Mouse (Mus musculus) neural tube, embryonic 13.5 days (tissue): ENCODE results near the gene Vegfb. TPM values are rescaled to one million over a fixed set of nuclear protein-coding genes. Genes with fewer than 3 reads are reported as not detected.

Experiments used
- ATAC-seq: fragments of 200-750 bp; cut with Nextera tagmentation; 2 replicates; pipeline ENCODE4 v1.8.0; 2017; ENCODE audit warnings: low read depth, mild to moderate bottlenecking, moderate TSS enrichment, moderate library complexity
- H3K27ac ChIP-seq: fragments of 300-500 bp; sonication (generic); replicated peaks from 2 replicates; pipeline ENCODE4 v1.5.1; 2015; ENCODE audit warnings: moderate library complexity, mild to moderate bottlenecking, inconsistent platforms
- H3K27me3 ChIP-seq: fragments of 300-500 bp; sonication (generic); 2 replicates; pipeline ENCODE4 v1.6.1; 2015; ENCODE audit warnings: mild to moderate bottlenecking, inconsistent platforms
- H3K36me3 ChIP-seq: fragments of 300-500 bp; sonication (generic); 2 replicates; pipeline ENCODE4 v1.6.1; 2015; ENCODE audit warnings: mild to moderate bottlenecking, inconsistent platforms
- H3K4me1 ChIP-seq: fragments of 300-500 bp; sonication (generic); replicated peaks from 2 replicates; pipeline ENCODE4 v1.6.1; 2015; ENCODE audit warnings: inconsistent platforms
- H3K4me2 ChIP-seq: fragments of 300-500 bp; sonication (generic); 2 replicates; pipeline ENCODE4 v1.6.1; 2015; ENCODE audit warnings: inconsistent platforms, mild to moderate bottlenecking, moderate library complexity
- H3K4me3 ChIP-seq: fragments of 300-500 bp; sonication (generic); 2 replicates; pipeline ENCODE4 v1.5.1; 2015; ENCODE audit warnings: mild to moderate bottlenecking, inconsistent platforms
- H3K9ac ChIP-seq: fragments of 300-500 bp; sonication (generic); 2 replicates; pipeline ENCODE4 v1.6.1; 2015; ENCODE audit warnings: moderate library complexity, mild to moderate bottlenecking, inconsistent platforms
- H3K9me3 ChIP-seq: fragments of 300-500 bp; sonication (generic); 2 replicates; pipeline ENCODE4 v1.6.1; 2016; ENCODE audit warnings: inconsistent platforms
- WGBS: fragments of 180-500 bp; shearing (Covaris S2); methylation state at CpG from one replicate; pipeline ENCODE4 v1.1.7; 2015; 5-methylcytosine and 5-hydroxymethylcytosine counted together
- polyA plus RNA-seq: library from polyadenylated mRNA; unstranded; fragments of >200 nt; fragmentation: Nextera tagmentation; extraction: Ambion mirVana; gene quantifications from 2 replicates; pipeline ENCODE4 v1.2.1, GENCODE M21; 2015

Gene Vegfb
- polyA plus RNA-seq, 1 experiment from 2014 or later: 39.3 TPM

DNA sequence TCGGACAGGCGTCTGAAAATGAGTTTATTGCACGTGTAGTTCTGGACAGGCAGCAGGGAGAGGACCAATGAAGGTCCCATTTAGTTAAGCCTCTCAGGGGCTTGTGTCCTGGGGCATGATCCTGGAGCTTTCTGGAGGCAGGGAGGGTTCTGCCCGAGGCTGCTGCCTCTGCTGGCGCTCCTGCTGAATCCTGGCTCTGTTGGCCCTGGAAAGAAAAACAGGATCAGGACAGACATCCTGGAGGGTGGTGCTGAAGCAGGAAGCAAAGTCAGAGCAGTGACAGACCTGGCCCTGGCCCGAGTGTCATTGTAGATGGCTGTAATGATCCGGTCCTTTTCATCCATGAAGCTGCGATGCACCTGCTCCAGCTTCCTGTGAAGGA is 444 bp upstream of the Vegfb start:
- 4% methylated on average over 8 of the region's 8 CpGs for WGBS
- no peak for ATAC-seq

DNA sequence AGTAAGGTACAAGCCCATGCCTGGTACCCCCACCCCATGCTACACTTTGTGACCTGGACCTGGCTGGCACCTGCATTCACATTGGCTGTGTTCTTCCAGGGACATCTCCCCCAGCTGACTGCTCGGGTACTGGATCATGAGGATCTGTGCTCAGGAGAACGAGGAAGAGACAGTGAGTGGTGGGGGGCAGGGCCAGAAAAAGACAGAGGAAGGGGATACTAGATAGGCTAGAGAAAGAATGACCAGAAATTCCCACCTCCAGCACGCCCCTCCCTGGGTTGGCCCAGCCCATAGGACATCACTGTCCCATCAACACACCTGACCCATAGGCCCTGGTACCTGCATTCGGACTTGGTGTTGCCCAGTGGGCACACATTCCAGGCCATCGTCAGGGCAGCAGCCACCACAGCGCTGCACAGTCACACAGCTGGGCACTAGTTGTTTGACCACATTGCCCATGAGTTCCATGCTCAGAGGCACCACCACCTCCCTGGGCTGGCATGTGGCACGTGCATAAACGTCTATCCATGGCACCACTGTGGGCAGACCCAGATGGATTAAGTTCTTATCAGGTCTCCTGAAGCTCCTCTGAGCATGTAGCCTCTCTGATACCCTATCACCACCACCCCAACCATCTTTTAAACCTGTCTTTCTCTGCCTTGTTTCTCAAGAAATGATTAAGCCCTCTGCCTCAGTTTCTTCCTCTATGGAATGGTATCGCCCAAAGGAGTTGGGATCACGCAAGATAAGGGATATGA is 1.3 kb downstream of the Vegfb start:
- no peaks in the 10 kb centered on the region for H3K27me3 ChIP-seq
- H3K4me2 ChIP-seq: peak overlapping the region; percentile 87
- peaks cover 25% of the 10 kb centered on the region for H3K4me1 ChIP-seq
- H3K27ac ChIP-seq: 0 out of 2 replicates have a peak overlapping the region, but pooled peaks have one; percentile 84
- 75% methylated on average over 10 of the region's 10 CpGs for WGBS
- no peaks in the 10 kb centered on the region for H3K9me3 ChIP-seq
- peak overlapping the region; percentile 93 for H3K9ac ChIP-seq
- H3K4me3 ChIP-seq: peak overlapping the region; percentile 78
- no peak for ATAC-seq
- peaks cover 31% of the 10 kb centered on the region for H3K36me3 ChIP-seq

More for the DNA sequence above, 444 bp upstream of the Vegfb start:
- peaks cover 32% of the 10 kb centered on the region for H3K4me1 ChIP-seq
- peaks cover 21% of the 10 kb centered on the region for H3K36me3 ChIP-seq
- no peaks in the 10 kb centered on the region for H3K9me3 ChIP-seq
- peak overlapping the region; percentile 84 for H3K27ac ChIP-seq
- H3K27me3 ChIP-seq: no peaks in the 10 kb centered on the region
- peak overlapping the region; percentile 87 for H3K4me2 ChIP-seq
- H3K9ac ChIP-seq: peak overlapping the region; percentile 93
- H3K4me3 ChIP-seq: peak overlapping the region; percentile 78

DNA sequence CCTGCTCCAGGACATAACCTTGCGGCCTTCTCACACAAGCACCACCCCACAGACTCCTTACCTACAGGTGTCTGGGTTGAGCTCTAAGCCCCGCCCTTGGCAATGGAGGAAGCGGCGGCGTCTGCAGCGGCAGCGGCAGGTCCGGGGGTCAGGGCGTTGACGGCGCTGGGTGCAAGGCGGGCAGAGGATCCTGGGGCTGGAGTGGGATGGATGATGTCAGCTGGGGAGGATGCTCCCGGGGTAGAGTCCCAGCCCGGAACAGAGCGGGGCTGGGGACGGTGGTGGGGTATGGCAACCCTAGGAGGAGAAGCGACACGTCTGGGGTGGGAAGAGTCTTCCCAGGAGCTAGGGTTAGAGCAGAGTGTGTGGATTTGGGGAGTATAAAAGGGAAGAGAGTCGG is 2.2 kb downstream of the Vegfb start:
- H3K9me3 ChIP-seq: no peaks in the 10 kb centered on the region
- ATAC-seq: no peak
- peaks cover 31% of the 10 kb centered on the region for H3K36me3 ChIP-seq
- H3K27me3 ChIP-seq: no peaks in the 10 kb centered on the region
- H3K4me2 ChIP-seq: no peak overlapping the region
- peaks cover 31% of the 10 kb centered on the region for H3K4me1 ChIP-seq
- no peak overlapping the region for H3K9ac ChIP-seq
- no peak overlapping the region for H3K4me3 ChIP-seq
- H3K27ac ChIP-seq: no peak overlapping the region
- WGBS: 80% methylated on average over 19 of the region's 19 CpGs

DNA sequence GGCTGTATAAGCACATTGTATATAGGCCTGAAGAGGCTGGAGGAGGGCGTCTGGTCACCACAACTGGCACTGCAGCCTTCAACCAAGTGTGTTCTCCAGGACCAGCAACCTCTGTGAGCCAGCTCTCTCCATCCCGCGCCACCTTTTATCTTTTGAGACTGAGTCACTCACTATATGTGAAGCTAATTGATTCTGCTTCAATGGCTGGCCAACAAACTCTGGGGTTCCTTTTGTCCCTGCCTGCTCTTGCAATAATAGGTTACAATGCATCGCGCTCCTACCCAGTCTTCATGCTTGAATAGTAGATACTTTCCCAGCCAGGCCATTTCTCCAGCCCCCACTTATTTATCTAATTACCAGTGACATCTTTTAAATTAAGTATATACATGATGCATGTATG is 3.8 kb downstream of the Vegfb start:
- no peak overlapping the region for H3K4me2 ChIP-seq
- H3K9me3 ChIP-seq: no peaks in the 10 kb centered on the region
- H3K4me1 ChIP-seq: peaks cover 41% of the 10 kb centered on the region
- 0 out of 2 replicates have a peak overlapping the region, but pooled peaks have one; percentile 4 for H3K27ac ChIP-seq
- peaks cover 31% of the 10 kb centered on the region for H3K36me3 ChIP-seq
- H3K4me3 ChIP-seq: no peak overlapping the region
- 39% methylated on average over 5 of the region's 5 CpGs for WGBS
- ATAC-seq: no peak
- H3K27me3 ChIP-seq: no peaks in the 10 kb centered on the region
- H3K9ac ChIP-seq: no peak overlapping the region

DNA sequence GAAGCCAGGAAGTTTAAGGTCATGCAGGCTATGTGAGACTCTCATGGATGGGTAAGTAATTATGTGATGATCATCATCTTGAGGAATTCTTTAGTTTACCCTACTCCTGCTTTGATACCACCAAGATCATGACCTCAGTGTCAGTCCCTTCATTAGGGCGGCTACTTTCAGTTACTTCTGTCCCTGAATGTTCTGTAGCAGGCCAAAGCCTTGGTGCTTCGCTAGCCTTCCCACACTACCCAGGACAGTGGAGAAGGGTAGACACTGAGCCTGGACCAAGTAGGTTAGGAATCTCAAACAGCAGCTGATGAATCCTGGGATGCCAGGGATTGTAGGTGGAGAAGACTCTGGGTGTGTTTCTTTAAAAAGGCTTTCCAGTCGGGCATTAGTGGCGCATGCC is 6.0 kb downstream of the Vegfb start:
- H3K36me3 ChIP-seq: peaks cover 50% of the 10 kb centered on the region
- no peaks in the 10 kb centered on the region for H3K9me3 ChIP-seq
- ATAC-seq: no peak
- H3K27me3 ChIP-seq: no peaks in the 10 kb centered on the region
- peaks cover 46% of the 10 kb centered on the region for H3K4me1 ChIP-seq
- peak overlapping the region; percentile 92; the same call in 1 of the 2 replicates for H3K4me2 ChIP-seq
- 90% methylated on average over 4 of the region's 4 CpGs for WGBS
- no peak overlapping the region for H3K9ac ChIP-seq
- H3K27ac ChIP-seq: no peak overlapping the region
- H3K4me3 ChIP-seq: peak overlapping the region; percentile 63; the same call in 1 of the 2 replicates

DNA sequence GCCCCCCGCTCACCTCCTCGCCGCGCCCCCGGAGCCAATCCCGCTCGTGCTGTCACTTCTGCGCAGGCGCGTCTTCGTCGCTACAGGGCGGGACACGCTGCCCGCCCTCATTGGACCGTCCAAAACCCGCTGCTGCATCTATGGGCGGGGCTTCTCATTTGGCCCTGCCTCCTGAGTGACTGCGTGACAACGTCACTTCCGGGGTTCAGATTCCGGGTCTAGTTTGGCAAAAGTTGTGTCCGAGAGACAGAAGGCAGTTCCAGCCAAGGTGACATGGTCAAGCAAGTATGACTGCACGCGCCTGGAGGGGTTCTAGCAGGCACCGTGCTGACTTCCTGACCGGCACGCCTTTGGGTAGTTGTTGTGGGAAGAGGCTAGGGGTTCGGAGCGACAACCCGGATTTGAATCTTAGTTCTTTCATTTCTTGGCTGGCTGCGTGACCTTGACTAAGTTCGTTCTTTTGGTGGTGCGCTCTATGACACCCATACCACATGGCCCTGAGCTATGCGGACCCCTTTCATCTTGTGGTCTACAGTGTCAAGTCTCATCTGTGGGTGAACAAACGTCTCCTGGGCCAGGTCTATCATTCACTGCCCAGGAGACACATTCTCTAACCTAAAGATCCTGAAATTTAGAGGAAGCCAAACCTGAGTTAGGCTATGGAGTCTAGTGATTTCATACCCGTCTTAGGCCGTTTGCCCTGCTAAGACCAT is 6.9 kb downstream of the Vegfb start, which contains the start of gene Fkbp2:
Gene Fkbp2, minus strand, starts transcription at position 121 of the 713 bp plus-strand sequence.
- peaks cover 49% of the 10 kb centered on the region for H3K36me3 ChIP-seq
- H3K9me3 ChIP-seq: no peaks in the 10 kb centered on the region
- peak; percentile 92 for ATAC-seq
- peak within 1 kb of the TSS; percentile 63 for H3K4me3 ChIP-seq
- H3K4me1 ChIP-seq: peaks cover 49% of the 10 kb centered on the region
- H3K4me2 ChIP-seq: peak within 1 kb of the TSS; percentile 92
- WGBS: 2% methylated on average over 38 of the region's 38 CpGs
- peak within 1 kb of the TSS; percentile 94 for H3K27ac ChIP-seq
- no peaks in the 10 kb centered on the region for H3K27me3 ChIP-seq
- H3K9ac ChIP-seq: peak within 1 kb of the TSS; percentile 80

DNA sequence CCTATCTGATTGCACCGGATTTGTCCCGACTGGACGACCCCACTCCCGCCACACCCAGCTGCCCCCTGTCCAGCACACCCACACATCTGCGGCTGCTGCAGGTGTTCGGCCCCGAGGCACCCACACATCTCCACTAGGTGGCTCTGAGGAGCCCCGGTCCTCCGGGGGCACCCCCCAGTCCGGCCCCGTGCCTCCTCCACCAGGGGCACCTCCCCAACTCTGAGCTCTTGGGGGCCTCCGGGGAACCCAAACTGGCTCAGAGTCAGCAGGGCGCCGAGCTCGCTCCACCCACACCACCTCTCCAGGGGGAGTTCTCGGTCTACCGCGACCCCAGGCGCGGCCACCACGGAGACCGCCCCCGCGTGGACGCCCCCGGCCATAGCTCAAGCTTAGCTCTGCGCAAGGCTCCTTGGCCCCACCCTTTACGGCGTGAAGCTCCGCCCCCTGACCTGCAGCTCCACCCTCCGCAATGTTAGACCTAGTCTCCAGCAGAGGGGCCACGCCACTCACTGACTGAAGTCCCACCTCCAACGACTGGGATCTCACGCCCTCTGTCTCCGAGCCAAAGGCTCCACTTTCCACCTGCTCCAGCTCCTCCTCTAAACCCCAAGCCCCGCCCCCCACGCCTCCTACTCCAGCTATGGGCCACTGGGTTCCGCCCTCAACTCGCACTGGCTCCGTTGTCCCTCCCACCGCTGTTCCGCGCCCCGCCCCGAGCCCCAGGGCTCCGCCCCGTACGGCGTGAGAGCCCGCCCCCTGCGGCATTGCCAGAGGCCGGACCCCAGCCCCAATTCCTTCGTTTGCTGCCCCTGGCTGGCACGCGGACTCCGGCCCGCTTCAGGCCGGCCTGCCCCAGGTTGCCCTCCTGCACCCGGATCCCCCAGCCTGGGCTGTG is 7.7 kb downstream of the Vegfb start:
- peaks cover 41% of the 10 kb centered on the region for H3K36me3 ChIP-seq
- H3K27ac ChIP-seq: peak overlapping the region; percentile 94
- no peaks in the 10 kb centered on the region for H3K27me3 ChIP-seq
- peaks cover 49% of the 10 kb centered on the region for H3K4me1 ChIP-seq
- H3K9me3 ChIP-seq: no peaks in the 10 kb centered on the region
- H3K9ac ChIP-seq: peak overlapping the region; percentile 80
- peak; percentile 88 for ATAC-seq
- H3K4me2 ChIP-seq: peak overlapping the region; percentile 92
- H3K4me3 ChIP-seq: peak overlapping the region; percentile 63
- 2% methylated on average over 59 of the region's 59 CpGs for WGBS

DNA sequence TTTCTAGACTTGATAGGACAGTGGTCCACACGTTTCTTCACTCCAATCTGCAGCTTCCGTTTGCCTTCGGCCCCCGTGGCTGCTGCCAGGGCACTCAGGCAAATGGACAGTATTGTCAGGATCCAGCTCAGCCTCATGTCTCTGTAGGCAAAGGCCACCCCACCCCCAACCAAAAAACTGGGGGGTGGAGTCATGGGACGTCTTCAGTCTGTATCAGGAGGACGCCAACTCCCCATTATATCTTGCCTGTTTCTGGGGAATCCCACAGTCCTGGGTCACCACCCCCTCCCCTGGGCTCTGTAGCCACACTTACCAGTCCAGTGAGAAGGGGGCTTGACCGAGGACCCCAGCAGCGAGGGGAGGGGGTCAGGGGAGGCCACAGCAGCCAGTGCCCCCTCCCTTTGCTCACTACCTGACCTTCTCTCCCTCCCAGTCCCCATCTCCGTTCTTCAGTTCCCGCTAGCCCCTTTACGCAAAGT is 8.4 kb downstream of the Vegfb start:
- Histone ChIP-seq H3K4me3 (peak overlapping the region; percentile 63), H3K4me1 (peaks cover 50% of the 10 kb centered on the region), H3K36me3 (peaks cover 37% of the 10 kb centered on the region)

DNA sequence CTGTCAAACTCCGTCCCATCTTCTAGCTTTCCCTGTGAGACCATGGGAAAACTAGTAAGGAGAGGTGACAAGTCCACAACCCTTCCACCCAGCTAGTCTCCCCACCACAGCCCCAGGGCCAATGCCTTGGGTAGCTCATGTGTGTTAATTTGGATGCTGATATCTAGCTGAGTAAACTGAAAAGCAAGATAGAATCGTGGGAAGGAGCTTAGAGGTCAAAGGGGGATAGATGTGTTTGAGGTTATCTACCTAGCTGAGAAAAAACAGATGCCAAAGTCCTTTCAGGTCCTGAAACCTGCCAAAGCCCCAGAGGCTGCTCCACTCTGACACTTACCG is 8.8 kb downstream of the Vegfb start:
- H3K4me2 ChIP-seq: peak overlapping the region; percentile 92
- peaks cover 55% of the 10 kb centered on the region for H3K4me1 ChIP-seq
- peaks cover 33% of the 10 kb centered on the region for H3K36me3 ChIP-seq

More for the DNA sequence above, 8.4 kb downstream of the Vegfb start:
- WGBS: 12% methylated on average over 11 of the region's 11 CpGs
- H3K9me3 ChIP-seq: no peaks in the 10 kb centered on the region
- H3K9ac ChIP-seq: peak overlapping the region; percentile 73
- peak overlapping the region; percentile 94 for H3K27ac ChIP-seq
- H3K27me3 ChIP-seq: no peaks in the 10 kb centered on the region
- ATAC-seq: no peak
- peak overlapping the region; percentile 92 for H3K4me2 ChIP-seq

DNA sequence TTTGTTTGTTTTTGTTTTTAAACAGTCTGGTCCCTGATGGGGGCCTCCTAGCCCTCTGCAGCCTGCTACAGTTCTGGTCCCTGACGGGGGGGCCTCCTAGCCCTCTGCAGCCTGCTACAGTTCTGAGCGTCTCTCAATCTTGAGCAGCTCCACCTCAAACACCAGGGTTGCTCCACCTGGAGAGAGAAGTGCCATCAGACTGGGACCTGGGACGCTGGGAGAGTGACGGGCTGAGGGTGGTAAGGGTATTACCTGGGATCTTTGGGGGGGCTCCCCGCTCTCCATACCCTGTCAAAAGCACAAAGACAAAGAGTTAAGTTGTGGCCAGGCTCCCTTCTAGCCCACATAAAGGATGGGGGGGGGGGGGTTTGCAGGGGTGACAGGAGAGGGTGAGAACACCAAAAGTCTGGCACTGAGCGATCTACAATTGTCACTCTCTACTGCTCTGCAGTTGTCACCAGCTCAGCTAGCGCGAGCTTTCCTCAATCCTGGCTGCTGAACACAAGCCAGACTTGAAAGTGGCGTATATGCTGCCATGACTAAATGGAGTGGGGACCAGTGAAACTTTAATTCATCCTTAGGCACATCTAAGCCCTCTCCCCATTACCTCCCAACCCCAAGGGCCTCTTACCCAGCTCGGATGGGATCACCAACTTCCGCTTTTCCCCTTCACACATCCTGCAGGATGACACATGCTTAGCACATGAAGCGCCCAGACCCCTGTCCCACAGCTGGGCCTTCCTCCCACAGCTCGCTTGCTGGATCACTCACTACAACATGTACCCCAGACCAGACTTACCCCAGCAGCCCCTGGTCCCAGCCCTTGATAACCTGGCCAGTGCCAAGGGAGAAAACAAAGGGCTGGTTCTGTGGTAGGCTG is 9.5 kb downstream of the Vegfb start:
- H3K4me1 ChIP-seq: peaks cover 55% of the 10 kb centered on the region
- no peaks in the 10 kb centered on the region for H3K9me3 ChIP-seq
- H3K27ac ChIP-seq: peak overlapping the region; percentile 94
- H3K4me2 ChIP-seq: peak overlapping the region; percentile 92
- 85% methylated on average over 13 of the region's 13 CpGs for WGBS
- ATAC-seq: no peak
- H3K9ac ChIP-seq: peak overlapping the region; percentile 73
- peak overlapping the region; percentile 63 for H3K4me3 ChIP-seq
- peaks cover 29% of the 10 kb centered on the region for H3K36me3 ChIP-seq
- H3K27me3 ChIP-seq: no peaks in the 10 kb centered on the region

More for the DNA sequence above, 8.8 kb downstream of the Vegfb start:
- Histone ChIP-seq H3K27ac (peak overlapping the region; percentile 94), H3K27me3 (no peaks in the 10 kb centered on the region), H3K9ac (peak overlapping the region; percentile 73), H3K4me3 (peak overlapping the region; percentile 63), H3K9me3 (no peaks in the 10 kb centered on the region)
- ATAC-seq: no peak
- WGBS: 58% methylated on average over 3 of the region's 3 CpGs
